Mouse (Mus musculus): Measurements from ENCODE around the gene Atg9b. TPM values are rescaled to one million over a fixed set of nuclear protein-coding genes. Genes with fewer than 3 reads are reported as not detected.

Gene Atg9b
- polyA plus RNA-seq, 1 experiment from 2014 or later: 1.9 TPM

GRCm38 (mm10) chr5:24348546-24348945 is 43.4 kb downstream of the Atg9b start:
- peaks cover 53% of the 10 kb centered on the region for H3K4me1 ChIP-seq (replicated peaks; ENCODE audit: control insufficient read depth, insufficient read depth, low read length)
- peak overlapping the region; percentile 98 for H3K4me2 ChIP-seq (ENCODE audit: low read length)
- peak overlapping the region; percentile 59 for H3K9ac ChIP-seq (replicated peaks; ENCODE audit: low read depth, low read length)
- peak overlapping the region; percentile 56 for H3K4me3 ChIP-seq (replicated peaks; ENCODE audit: low read length)
- H3K27ac ChIP-seq (ENCODE audit: low read length): no peak overlapping the region
- H3K9me3 ChIP-seq (ENCODE audit: control insufficient read depth, low read length): no peaks in the 10 kb centered on the region
- no peaks in the 10 kb centered on the region for H3K36me3 ChIP-seq (ENCODE audit: control insufficient read depth, insufficient read depth)
- no peaks in the 10 kb centered on the region for H3K27me3 ChIP-seq (replicated peaks; ENCODE audit: control insufficient read depth, insufficient read depth, low read length)
- ATAC-seq: no peak
- under 1% methylated on average over 24 of the region's 30 CpGs for WGBS

GRCm38 (mm10) chr5:24348128-24348527 is 43.8 kb downstream of the Atg9b start:
- Histone ChIP-seq H3K9me3 (ENCODE audit: control insufficient read depth, low read length) (no peaks in the 10 kb centered on the region), H3K36me3 (ENCODE audit: control insufficient read depth, insufficient read depth) (no peaks in the 10 kb centered on the region), H3K27ac (ENCODE audit: low read length) (no peak overlapping the region), H3K4me3 (replicated peaks; ENCODE audit: low read length) (peak overlapping the region; percentile 56), H3K9ac (replicated peaks; ENCODE audit: low read depth, low read length) (peak overlapping the region; percentile 59), H3K4me2 (ENCODE audit: low read length) (peak overlapping the region; percentile 98), H3K27me3 (replicated peaks; ENCODE audit: control insufficient read depth, insufficient read depth, low read length) (no peaks in the 10 kb centered on the region), H3K4me1 (replicated peaks; ENCODE audit: control insufficient read depth, insufficient read depth, low read length) (peaks cover 54% of the 10 kb centered on the region)
- under 1% methylated on average over 41 of the region's 41 CpGs for WGBS
- peak; percentile 31 for ATAC-seq

GRCm38 (mm10) chr5:24347186-24347875 is 44.6 kb downstream of the Atg9b start:
- WGBS: 66% methylated on average over 7 of the region's 7 CpGs
- no peak overlapping the region for H3K27ac ChIP-seq (ENCODE audit: low read length)
- no peak overlapping the region for H3K4me2 ChIP-seq (ENCODE audit: low read length)
- no peak overlapping the region for H3K9ac ChIP-seq (replicated peaks; ENCODE audit: low read depth, low read length)
- H3K36me3 ChIP-seq (ENCODE audit: control insufficient read depth, insufficient read depth): no peaks in the 10 kb centered on the region
- ATAC-seq: no peak
- no peak overlapping the region for H3K4me3 ChIP-seq (replicated peaks; ENCODE audit: low read length)
- H3K9me3 ChIP-seq (ENCODE audit: control insufficient read depth, low read length): no peaks in the 10 kb centered on the region
- no peaks in the 10 kb centered on the region for H3K27me3 ChIP-seq (replicated peaks; ENCODE audit: control insufficient read depth, insufficient read depth, low read length)
- peaks cover 48% of the 10 kb centered on the region for H3K4me1 ChIP-seq (replicated peaks; ENCODE audit: control insufficient read depth, insufficient read depth, low read length)

GRCm38 (mm10) chr5:24346313-24346712 is 45.6 kb downstream of the Atg9b start:
- H3K9me3 ChIP-seq (ENCODE audit: control insufficient read depth, low read length): no peaks in the 10 kb centered on the region
- no peaks in the 10 kb centered on the region for H3K36me3 ChIP-seq (ENCODE audit: control insufficient read depth, insufficient read depth)
- no peak for ATAC-seq
- H3K27ac ChIP-seq (ENCODE audit: low read length): no peak overlapping the region
- peaks cover 42% of the 10 kb centered on the region for H3K4me1 ChIP-seq (replicated peaks; ENCODE audit: control insufficient read depth, insufficient read depth, low read length)
- H3K4me2 ChIP-seq (ENCODE audit: low read length): no peak overlapping the region
- no peak overlapping the region for H3K4me3 ChIP-seq (replicated peaks; ENCODE audit: low read length)
- WGBS: 90% methylated on average over 7 of the region's 7 CpGs
- no peaks in the 10 kb centered on the region for H3K27me3 ChIP-seq (replicated peaks; ENCODE audit: control insufficient read depth, insufficient read depth, low read length)
- no peak overlapping the region for H3K9ac ChIP-seq (replicated peaks; ENCODE audit: low read depth, low read length)

- Histone ChIP-seq H3K4me1 (replicated peaks; ENCODE audit: control insufficient read depth, insufficient read depth, low read length) (peaks cover 29% of the 10 kb centered on the region), H3K9ac (replicated peaks; ENCODE audit: low read depth, low read length) (peak overlapping the region; percentile 18), H3K4me3 (replicated peaks; ENCODE audit: low read length) (no peak overlapping the region), H3K27ac (ENCODE audit: low read length) (peak overlapping the region; percentile 68), H3K36me3 (ENCODE audit: control insufficient read depth, insufficient read depth) (no peaks in the 10 kb centered on the region), H3K9me3 (ENCODE audit: control insufficient read depth, low read length) (no peaks in the 10 kb centered on the region), H3K27me3 (replicated peaks; ENCODE audit: control insufficient read depth, insufficient read depth, low read length) (no peaks in the 10 kb centered on the region), H3K4me2 (ENCODE audit: low read length) (no peak overlapping the region)
- ATAC-seq: peak; percentile 62
- WGBS: 6% methylated on average over 12 of the region's 12 CpGs
These were observed 47.4 kb downstream of the Atg9b start for GRCm38 (mm10) chr5:24344477-24345051.

- ATAC-seq: peak; percentile 12; the same call in 1 of the 2 replicates
- Histone ChIP-seq H3K27ac (ENCODE audit: low read length) (peak overlapping the region; percentile 68), H3K4me1 (replicated peaks; ENCODE audit: control insufficient read depth, insufficient read depth, low read length) (peaks cover 28% of the 10 kb centered on the region), H3K9ac (replicated peaks; ENCODE audit: low read depth, low read length) (peak overlapping the region; percentile 18), H3K27me3 (replicated peaks; ENCODE audit: control insufficient read depth, insufficient read depth, low read length) (no peaks in the 10 kb centered on the region), H3K4me2 (ENCODE audit: low read length) (0 out of 2 replicates have a peak overlapping the region, but pooled peaks have one; percentile 1), H3K4me3 (replicated peaks; ENCODE audit: low read length) (no peak overlapping the region), H3K36me3 (ENCODE audit: control insufficient read depth, insufficient read depth) (no peaks in the 10 kb centered on the region), H3K9me3 (ENCODE audit: control insufficient read depth, low read length) (no peaks in the 10 kb centered on the region)
- WGBS: 6% methylated on average over 2 of the region's 2 CpGs
These were observed 47.9 kb downstream of the Atg9b start for GRCm38 (mm10) chr5:24343977-24344436.

GRCm38 (mm10) chr5:24343379-24343778 is 48.6 kb downstream of the Atg9b start:
- no peak overlapping the region for H3K9ac ChIP-seq (replicated peaks; ENCODE audit: low read depth, low read length)

GRCm38 (mm10) chr5:24342966-24343365 is 49.0 kb downstream of the Atg9b start:
- Histone ChIP-seq H3K36me3 (ENCODE audit: control insufficient read depth, insufficient read depth) (no peaks in the 10 kb centered on the region), H3K9me3 (ENCODE audit: control insufficient read depth, low read length) (no peaks in the 10 kb centered on the region), H3K9ac (replicated peaks; ENCODE audit: low read depth, low read length) (no peak overlapping the region), H3K4me1 (replicated peaks; ENCODE audit: control insufficient read depth, insufficient read depth, low read length) (peaks cover 21% of the 10 kb centered on the region), H3K4me3 (replicated peaks; ENCODE audit: low read length) (no peak overlapping the region), H3K27me3 (replicated peaks; ENCODE audit: control insufficient read depth, insufficient read depth, low read length) (no peaks in the 10 kb centered on the region), H3K27ac (ENCODE audit: low read length) (no peak overlapping the region), H3K4me2 (ENCODE audit: low read length) (no peak overlapping the region)
- WGBS: 67% methylated on average over 8 of the region's 8 CpGs
- no peak for ATAC-seq

More at GRCm38 (mm10) chr5:24343379-24343778, 48.6 kb downstream of the Atg9b start:
- H3K4me2 ChIP-seq (ENCODE audit: low read length): no peak overlapping the region
- no peaks in the 10 kb centered on the region for H3K27me3 ChIP-seq (replicated peaks; ENCODE audit: control insufficient read depth, insufficient read depth, low read length)
- H3K36me3 ChIP-seq (ENCODE audit: control insufficient read depth, insufficient read depth): no peaks in the 10 kb centered on the region
- ATAC-seq: no peak
- H3K4me3 ChIP-seq (replicated peaks; ENCODE audit: low read length): no peak overlapping the region
- H3K4me1 ChIP-seq (replicated peaks; ENCODE audit: control insufficient read depth, insufficient read depth, low read length): peaks cover 23% of the 10 kb centered on the region
- H3K9me3 ChIP-seq (ENCODE audit: control insufficient read depth, low read length): no peaks in the 10 kb centered on the region
- no peak overlapping the region for H3K27ac ChIP-seq (ENCODE audit: low read length)

GRCm38 (mm10) chr5:24342205-24342963 is 49.6 kb downstream of the Atg9b start:
- ATAC-seq: no peak
- whole genome bisulfite sequencing: 81% methylated on average over 14 of the region's 14 CpGs
- Histone ChIP-seq H3K4me3 (replicated peaks; ENCODE audit: low read length) (no peak overlapping the region), H3K27ac (ENCODE audit: low read length) (no peak overlapping the region), H3K9me3 (ENCODE audit: control insufficient read depth, low read length) (no peaks in the 10 kb centered on the region), H3K36me3 (ENCODE audit: control insufficient read depth, insufficient read depth) (no peaks in the 10 kb centered on the region), H3K4me1 (replicated peaks; ENCODE audit: control insufficient read depth, insufficient read depth, low read length) (peaks cover 20% of the 10 kb centered on the region), H3K9ac (replicated peaks; ENCODE audit: low read depth, low read length) (no peak overlapping the region), H3K27me3 (replicated peaks; ENCODE audit: control insufficient read depth, insufficient read depth, low read length) (no peaks in the 10 kb centered on the region), H3K4me2 (ENCODE audit: low read length) (no peak overlapping the region)

Data from forebrain, embryonic 16.5 days (tissue).